Mouse (Mus musculus): ENCODE measurements around the gene Vmn1r232. TPM values are rescaled to one million over a fixed set of nuclear protein-coding genes. Genes with fewer than 3 reads are reported as not detected.

The Vmn1r232 gene
- polyA plus RNA-seq (2016; fragmentation: Nextera tagmentation; extraction: Ambion mirVana) = not detected in 2 replicates

DNA sequence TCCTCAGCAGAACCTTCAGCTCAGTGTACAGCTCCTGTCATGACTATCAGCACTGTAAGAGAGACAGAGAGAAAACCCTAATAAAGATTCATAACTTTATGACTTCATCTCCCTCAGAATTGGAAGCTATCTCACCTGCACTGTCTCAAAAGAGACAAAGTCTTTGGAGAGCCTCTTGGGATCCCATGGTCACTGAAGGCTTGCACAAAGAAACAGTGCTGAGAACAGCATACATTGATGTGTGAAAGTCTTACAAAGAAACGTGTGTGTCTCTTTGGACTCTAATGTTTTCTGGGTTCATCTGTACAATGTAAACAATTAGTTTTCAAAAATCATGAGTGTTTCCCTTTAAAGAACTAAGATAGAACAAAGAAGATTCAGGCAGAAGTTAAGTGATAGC is at the start of gene Vmn1r232:
Vmn1r232 (minus strand) TSS at position 101 of the 400 bp plus-strand sequence.
- no peak within 1 kb of the TSS for H3K4me3 ChIP-seq
- no peak within 1 kb of the TSS for H3K9ac ChIP-seq (replicated peaks)
- no peaks in the 10 kb centered on the region for H3K27me3 ChIP-seq
- no peaks in the 10 kb centered on the region for H3K36me3 ChIP-seq
- no peak within 1 kb of the TSS for H3K27ac ChIP-seq (replicated peaks)
- H3K4me2 ChIP-seq (replicated peaks) = no peak within 1 kb of the TSS
- H3K4me1 ChIP-seq = no peaks in the 10 kb centered on the region
- no peak for ATAC-seq (ENCODE audit: low FRiP score, low read depth)
- WGBS = 53% methylated on average over 1 of the region's 1 CpGs
- H3K9me3 ChIP-seq = 0 out of 2 replicates have a peak, but pooled peaks cover 4% of the 10 kb centered on the region

DNA sequence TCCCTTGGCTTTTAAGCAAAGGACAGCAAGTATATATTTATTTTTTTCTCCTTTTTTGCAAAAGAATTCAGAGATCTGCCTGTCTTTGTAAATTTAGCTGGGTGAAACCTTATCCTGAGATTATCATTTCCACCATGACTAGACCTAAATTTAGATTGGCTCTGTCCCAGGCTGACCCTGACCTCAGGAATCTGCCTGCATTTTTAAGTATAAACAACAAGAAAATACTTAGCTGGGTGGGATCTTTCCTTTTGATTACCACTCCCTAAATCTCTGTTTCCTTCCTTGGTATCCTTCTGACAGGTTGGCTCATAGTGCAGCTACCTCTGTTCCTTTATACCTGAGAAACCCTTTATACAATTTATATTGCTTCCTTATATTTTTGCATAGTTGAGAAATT is 47.2 kb upstream of the Vmn1r232 start:
- Histone ChIP-seq H3K27me3 (no peaks in the 10 kb centered on the region), H3K4me2 (replicated peaks) (no peak overlapping the region), H3K4me3 (no peak overlapping the region), H3K9me3 (no peaks in the 10 kb centered on the region), H3K27ac (replicated peaks) (no peak overlapping the region), H3K4me1 (no peaks in the 10 kb centered on the region), H3K9ac (replicated peaks) (no peak overlapping the region), H3K36me3 (peaks cover 78% of the 10 kb centered on the region)
- no peak for ATAC-seq (ENCODE audit: low FRiP score, low read depth)

DNA sequence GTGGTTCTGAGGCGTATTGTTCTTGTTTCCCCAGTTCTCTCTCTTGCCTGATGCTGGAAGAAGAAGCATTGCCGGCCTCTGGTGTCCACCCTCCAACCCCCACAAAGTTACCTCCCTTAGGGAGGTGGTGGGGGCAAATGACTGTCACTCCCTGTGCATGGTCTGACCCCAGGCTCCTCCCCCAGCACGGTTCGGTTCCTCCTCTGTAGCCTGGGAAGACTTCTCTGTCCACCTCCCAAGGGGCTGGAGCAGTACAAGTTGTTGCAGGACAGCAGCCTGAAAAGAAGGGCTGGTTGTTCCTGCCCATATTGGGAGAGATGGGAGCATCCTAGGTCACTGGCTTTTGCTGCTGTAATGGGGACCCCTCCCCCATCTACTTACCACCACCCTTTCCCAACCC is 45.9 kb upstream of the Vmn1r232 start:
- Histone ChIP-seq H3K27me3 (no peaks in the 10 kb centered on the region), H3K4me2 (replicated peaks) (no peak overlapping the region), H3K9ac (replicated peaks) (no peak overlapping the region), H3K9me3 (no peaks in the 10 kb centered on the region), H3K4me3 (no peak overlapping the region), H3K36me3 (peaks cover 90% of the 10 kb centered on the region), H3K4me1 (no peaks in the 10 kb centered on the region), H3K27ac (replicated peaks) (no peak overlapping the region)
- no peak for ATAC-seq (ENCODE audit: low FRiP score, low read depth)
- WGBS = 91% methylated on average over 4 of the region's 4 CpGs

GRCm38 (mm10) chr17:20960386-20960785 is 40.9 kb upstream of the Vmn1r232 start:
- H3K36me3 ChIP-seq = peaks cover 99% of the 10 kb centered on the region
- H3K9ac ChIP-seq (replicated peaks) = no peak overlapping the region
- H3K9me3 ChIP-seq = no peaks in the 10 kb centered on the region
- H3K4me2 ChIP-seq (replicated peaks) = no peak overlapping the region
- ATAC-seq (ENCODE audit: low FRiP score, low read depth) = no peak
- 96% methylated on average over 5 of the region's 5 CpGs for WGBS
- H3K27ac ChIP-seq (replicated peaks) = no peak overlapping the region
- no peak overlapping the region for H3K4me3 ChIP-seq
- no peaks in the 10 kb centered on the region for H3K27me3 ChIP-seq
- no peaks in the 10 kb centered on the region for H3K4me1 ChIP-seq

- H3K4me2 ChIP-seq (replicated peaks) = peak overlapping the region; percentile 76
- H3K4me3 ChIP-seq = peak overlapping the region; percentile 74
- H3K36me3 ChIP-seq = peaks cover 1% of the 10 kb centered on the region; the same call in 1 of the 2 replicates
- H3K4me1 ChIP-seq = peaks cover 33% of the 10 kb centered on the region
- no peaks in the 10 kb centered on the region for H3K27me3 ChIP-seq
- H3K9me3 ChIP-seq = no peaks in the 10 kb centered on the region
- no peak for ATAC-seq (ENCODE audit: low FRiP score, low read depth)
- no peak overlapping the region for H3K27ac ChIP-seq (replicated peaks)
- H3K9ac ChIP-seq (replicated peaks) = peak overlapping the region; percentile 86
Measured at GRCm38 (mm10) chr17:20946636-20947035, 27.1 kb upstream of the Vmn1r232 start.

GRCm38 (mm10) chr17:20946026-20946565 is 26.6 kb upstream of the Vmn1r232 start:
- no peaks in the 10 kb centered on the region for H3K27me3 ChIP-seq
- WGBS = 1% methylated on average over 13 of the region's 13 CpGs
- H3K9ac ChIP-seq (replicated peaks) = peak overlapping the region; percentile 86
- H3K4me2 ChIP-seq (replicated peaks) = peak overlapping the region; percentile 76
- peaks cover 33% of the 10 kb centered on the region for H3K4me1 ChIP-seq
- peak overlapping the region; percentile 74 for H3K4me3 ChIP-seq
- peak overlapping the region; percentile 97 for H3K27ac ChIP-seq (replicated peaks)
- ATAC-seq (ENCODE audit: low FRiP score, low read depth) = no peak
- H3K9me3 ChIP-seq = no peaks in the 10 kb centered on the region
- H3K36me3 ChIP-seq = no peaks in the 10 kb centered on the region

DNA sequence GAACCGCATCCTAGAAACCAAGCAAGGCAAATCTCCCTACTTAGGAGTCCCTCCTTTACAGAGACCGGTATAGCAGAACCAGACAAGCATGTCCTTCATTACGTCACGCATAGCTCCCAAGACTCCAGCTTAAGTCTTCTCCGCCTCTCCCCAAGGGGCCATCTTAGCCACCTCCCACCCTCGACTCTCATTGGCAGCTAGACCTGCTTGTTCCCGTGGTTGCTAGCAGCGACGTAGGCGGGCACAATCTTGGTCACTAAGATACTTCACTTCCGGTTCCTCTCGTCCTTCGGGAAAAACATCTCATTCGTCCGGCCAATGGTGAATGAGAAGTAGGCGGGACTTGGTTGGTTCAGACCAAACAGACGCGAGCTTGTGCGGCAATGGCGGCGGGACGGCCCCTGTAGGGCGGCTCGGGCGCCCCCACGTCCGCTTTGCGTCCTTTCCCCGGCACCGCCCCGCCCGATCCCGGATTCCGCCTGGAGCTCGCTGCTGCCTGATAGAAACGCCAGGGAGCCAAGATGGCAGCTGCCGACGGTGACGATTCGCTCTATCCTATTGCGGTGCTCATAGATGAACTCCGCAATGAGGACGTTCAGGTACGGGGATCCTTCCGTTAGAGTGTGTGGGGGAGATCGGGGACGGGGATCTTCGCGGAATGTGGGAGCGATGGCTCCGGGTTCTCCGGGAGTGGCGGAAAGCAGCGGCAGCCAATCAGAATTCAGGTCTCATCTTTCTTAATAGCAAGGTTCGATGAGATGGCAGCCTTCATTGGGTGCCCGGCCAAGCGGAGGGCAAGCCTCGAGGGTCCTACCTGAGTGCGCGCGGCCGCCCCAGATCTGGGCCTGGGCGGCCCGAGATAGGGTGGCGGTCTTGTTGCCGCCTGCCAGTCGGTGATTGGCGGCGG is 25.7 kb upstream of the Vmn1r232 start, which contains the start of gene Ppp2r1a:
Ppp2r1a (plus strand) TSS at position 327 of the 907 bp plus-strand sequence.
- peak within 1 kb of the TSS; percentile 76 for H3K4me2 ChIP-seq (replicated peaks)
- ATAC-seq (ENCODE audit: low FRiP score, low read depth) = peak; percentile 98
- H3K9me3 ChIP-seq = no peaks in the 10 kb centered on the region
- H3K4me3 ChIP-seq = peak within 1 kb of the TSS; percentile 74
- no peaks in the 10 kb centered on the region for H3K36me3 ChIP-seq
- peak within 1 kb of the TSS; percentile 97 for H3K27ac ChIP-seq (replicated peaks)
- H3K4me1 ChIP-seq = peaks cover 33% of the 10 kb centered on the region
- no peaks in the 10 kb centered on the region for H3K27me3 ChIP-seq
- WGBS = under 1% methylated on average over 69 of the region's 69 CpGs
- H3K9ac ChIP-seq (replicated peaks) = peak within 1 kb of the TSS; percentile 86

- 47% methylated on average over 3 of the region's 3 CpGs for WGBS
- no peaks in the 10 kb centered on the region for H3K27me3 ChIP-seq
- H3K9ac ChIP-seq (replicated peaks) = peak overlapping the region; percentile 51
- no peak for ATAC-seq (ENCODE audit: low FRiP score, low read depth)
- H3K9me3 ChIP-seq = no peaks in the 10 kb centered on the region
- peak overlapping the region; percentile 59 for H3K4me2 ChIP-seq (replicated peaks)
- H3K4me1 ChIP-seq = peaks cover 33% of the 10 kb centered on the region
- H3K36me3 ChIP-seq = no peaks in the 10 kb centered on the region
- peak overlapping the region; percentile 97 for H3K27ac ChIP-seq (replicated peaks)
- peak overlapping the region; percentile 74 for H3K4me3 ChIP-seq
Measured at GRCm38 (mm10) chr17:20944226-20944625, 24.7 kb upstream of the Vmn1r232 start.

DNA sequence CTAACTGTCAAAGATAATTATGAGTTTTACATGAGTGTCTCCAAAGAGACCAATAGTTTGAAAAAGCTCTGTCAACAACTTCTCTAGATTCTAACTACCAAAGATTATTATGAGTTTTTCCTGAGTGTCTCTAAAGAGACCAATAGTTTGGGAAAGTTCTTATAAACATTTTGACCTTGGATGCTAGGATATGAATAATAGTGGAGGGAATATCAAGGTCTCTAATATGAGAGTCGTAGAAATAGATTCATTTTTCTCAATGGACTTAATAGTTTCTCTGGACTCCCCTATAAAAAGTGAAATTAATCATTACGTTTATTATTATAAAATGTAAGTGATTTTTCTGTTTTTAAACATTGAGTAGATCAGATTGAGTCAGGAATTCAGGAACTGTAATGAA is 14.5 kb downstream of the Vmn1r232 start, which contains the start of gene Vmn1r231:
Vmn1r231 (minus strand) TSS at position 101 of the 400 bp plus-strand sequence.
- Histone ChIP-seq H3K4me2 (replicated peaks) (no peak within 1 kb of the TSS), H3K27me3 (no peaks in the 10 kb centered on the region), H3K4me1 (no peaks in the 10 kb centered on the region), H3K9ac (replicated peaks) (no peak within 1 kb of the TSS), H3K27ac (replicated peaks) (no peak within 1 kb of the TSS), H3K36me3 (no peaks in the 10 kb centered on the region), H3K9me3 (peaks cover 2% of the 10 kb centered on the region; the same call in 1 of the 2 replicates), H3K4me3 (no peak within 1 kb of the TSS)
- 62% methylated on average over 2 of the region's 2 CpGs for WGBS
- no peak for ATAC-seq (ENCODE audit: low FRiP score, low read depth)

Other genes starting within 250 kb of the Vmn1r232 start
- gene Vmn1r226, start 236.9 kb downstream of the Vmn1r232 start, polyA plus RNA-seq (2016; fragmentation: Nextera tagmentation; extraction: Ambion mirVana) = not detected in 2 replicates
- not detected in 2 replicates for gene Vmn1r227, start 189.9 kb downstream of the Vmn1r232 start, polyA plus RNA-seq (2016; fragmentation: Nextera tagmentation; extraction: Ambion mirVana)
- gene Vmn1r228, start 133.6 kb downstream of the Vmn1r232 start, polyA plus RNA-seq (2016; fragmentation: Nextera tagmentation; extraction: Ambion mirVana) = not detected in 2 replicates
- 0.01 TPM in 1 of 2 replicates, not detected in the other for gene Vmn1r229, start 108.2 kb downstream of the Vmn1r232 start, polyA plus RNA-seq (2016; fragmentation: Nextera tagmentation; extraction: Ambion mirVana)
- not detected in 2 replicates for gene Vmn1r230, start 79.3 kb downstream of the Vmn1r232 start, polyA plus RNA-seq (2016; fragmentation: Nextera tagmentation; extraction: Ambion mirVana)
- not detected in 2 replicates for gene Vmn1r231, start 14.6 kb downstream of the Vmn1r232 start, polyA plus RNA-seq (2016; fragmentation: Nextera tagmentation; extraction: Ambion mirVana)
- 500 and 541 TPM in 2 replicates for gene Ppp2r1a, start 25.6 kb upstream of the Vmn1r232 start, polyA plus RNA-seq (2016; fragmentation: Nextera tagmentation; extraction: Ambion mirVana)
- not detected in 2 replicates for gene Vmn1r233, start 76.8 kb upstream of the Vmn1r232 start, polyA plus RNA-seq (2016; fragmentation: Nextera tagmentation; extraction: Ambion mirVana)
- gene Zfp160, start 89.2 kb upstream of the Vmn1r232 start, polyA plus RNA-seq (2016; fragmentation: Nextera tagmentation; extraction: Ambion mirVana) = 19.0 and 21.3 TPM in 2 replicates

Measured in midbrain, embryonic 12.5 days (tissue).